Mouse (Mus musculus) kidney, adult 11 months (tissue): ENCODE results near the gene Olfr1308.

ENCODE experiments used
- DNase-seq: peaks from one replicate; pipeline ENCODE4 v3.0.0; 2022

Olfr1308 gene

DNA sequence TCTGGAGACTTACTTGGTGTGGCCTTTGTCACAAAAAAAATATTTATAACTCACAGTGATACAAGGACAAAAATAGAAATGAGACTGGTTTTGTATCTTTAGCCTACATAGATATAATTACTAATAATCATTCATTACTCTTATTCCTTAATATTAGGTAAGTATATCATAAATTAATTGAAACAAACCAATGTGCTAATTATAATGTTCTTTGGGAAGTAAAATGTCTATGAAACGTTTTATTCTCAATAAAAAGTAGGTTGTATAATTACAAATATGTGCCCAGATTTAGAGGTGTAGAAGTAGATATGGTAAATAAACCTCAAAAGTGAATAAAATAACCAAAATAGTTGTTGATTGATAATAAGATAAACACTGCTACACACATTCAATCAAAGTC, at the start of gene Olfr1308:
Gene Olfr1308 (minus strand): TSS at position 101 of the 400 bp plus-strand sequence.
- DNase-seq = no peak

DNA sequence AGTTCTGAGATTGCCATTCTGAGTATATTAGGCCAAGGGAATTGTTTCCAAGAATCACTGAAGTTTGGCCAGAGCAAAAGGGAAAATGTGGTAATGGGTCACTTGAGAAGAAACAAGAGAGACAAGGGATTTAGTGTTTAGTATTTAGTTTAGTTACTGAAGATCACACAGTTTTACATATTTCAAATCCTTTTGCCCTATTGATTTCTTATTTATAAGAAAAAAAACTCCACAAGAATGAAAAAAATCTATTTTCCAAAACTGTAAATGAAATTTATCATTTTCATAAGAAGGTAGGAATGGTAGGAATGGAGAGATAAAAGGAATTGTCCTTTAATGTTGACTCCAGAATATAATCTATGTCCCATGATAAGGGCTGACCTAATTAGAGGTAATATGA, 47.9 kb upstream of the Olfr1308 start, which contains the start of gene Olfr1310:
Gene Olfr1310 (minus strand): TSS at position 101 of the 400 bp plus-strand sequence.
- DNase-seq = no peak

DNA sequence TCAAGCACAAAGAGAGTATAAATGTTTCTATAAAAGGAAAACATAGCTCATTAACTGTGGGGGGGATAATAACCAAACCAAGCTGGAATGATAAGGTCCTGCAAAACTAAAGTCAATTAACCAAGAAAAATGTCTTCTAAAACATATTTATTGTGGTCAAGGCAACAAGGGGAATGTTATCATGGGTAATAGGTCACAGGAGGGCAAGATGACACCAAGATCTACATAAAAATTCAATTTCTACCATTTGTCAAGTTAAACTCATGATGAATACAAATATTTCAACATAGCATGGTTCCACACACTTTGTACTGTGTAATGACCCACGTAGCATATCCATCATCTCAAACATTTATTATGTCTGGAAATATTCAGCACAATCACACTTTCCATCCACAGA, 25.4 kb upstream of the Olfr1308 start, which contains the start of gene Olfr1309:
Gene Olfr1309 (minus strand): TSS at position 101 of the 400 bp plus-strand sequence.
- no peak for DNase-seq

DNA sequence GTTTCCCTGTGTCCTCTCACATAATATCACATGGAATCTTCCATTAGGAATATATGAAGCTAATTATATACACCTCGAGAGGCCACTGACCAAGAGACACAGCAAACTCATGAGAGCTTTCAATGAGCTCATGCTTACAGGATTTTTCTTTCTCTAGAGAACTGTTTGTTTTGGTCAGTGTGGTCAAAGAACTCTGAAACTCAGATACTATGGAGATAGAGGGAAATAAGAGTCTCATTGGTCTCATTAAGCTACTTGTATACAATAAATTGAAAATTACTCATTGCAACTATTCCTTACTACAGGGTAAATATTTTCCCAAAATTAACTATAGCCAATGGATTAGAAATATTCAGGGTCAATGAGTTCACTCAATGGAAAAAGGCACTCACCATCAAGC, 15.4 kb downstream of the Olfr1308 start, which contains the start of gene Olfr1307:
Gene Olfr1307 (minus strand): TSS at position 101 of the 400 bp plus-strand sequence.
- no peak for DNase-seq

DNA sequence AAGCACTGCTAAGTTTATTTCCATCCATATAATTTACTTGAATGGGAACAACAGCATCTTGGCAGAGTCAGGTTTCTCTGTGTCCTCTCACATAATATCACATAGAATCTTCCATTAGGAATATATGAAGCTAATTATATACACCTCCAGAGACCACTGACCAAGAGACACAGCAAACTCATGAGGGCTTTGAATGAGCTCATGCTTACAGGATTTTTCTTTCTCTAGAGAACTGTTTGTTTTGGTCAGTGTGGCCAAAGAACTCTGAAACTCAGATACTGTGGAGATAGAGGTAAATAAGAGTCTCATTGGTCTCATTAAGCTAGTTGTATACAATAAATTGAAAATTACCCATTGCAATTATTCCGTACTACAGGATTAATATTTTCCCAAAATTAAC, 48.6 kb downstream of the Olfr1308 start, which contains the start of gene Olfr1306:
Gene Olfr1306 (minus strand): TSS at position 101 of the 400 bp plus-strand sequence.
- no peak for DNase-seq
